Mouse (Mus musculus) ES-E14 (cell line): ENCODE measurements around the gene Jak3. TPM values are rescaled to one million over a fixed set of nuclear protein-coding genes. Genes with fewer than 3 reads are reported as not detected.

Experiments used
- DNase-seq: peaks from one replicate; pipeline ENCODE4 v3.0.0-alpha.2; 2013; ENCODE audit warnings: low read depth, low spot score
- H3K27ac ChIP-seq: 2 replicates; pipeline ENCODE4 v1.5.1; 2012; ENCODE audit warnings: low read depth, mild to moderate bottlenecking, low read length, moderate library complexity, mixed read lengths; ENCODE audit not compliant: poor library complexity, insufficient read depth, severe bottlenecking
- H3K36me3 ChIP-seq: 2 replicates; pipeline ENCODE4 v1.6.1; 2012; ENCODE audit warnings: mild to moderate bottlenecking, low read length, moderate library complexity, mixed read lengths; ENCODE audit not compliant: control insufficient read depth, poor library complexity, insufficient read depth, severe bottlenecking
- H3K4me1 ChIP-seq, 2 experiments: fragments of 150-350 bp in 1 of 2; sonication (generic) in 1 of 2; 2 replicates each; pipeline ENCODE4 v1.6.1; 2012; ENCODE audit warnings: low read length in 2 of 2, mild to moderate bottlenecking in 1 of 2, mixed read lengths in 1 of 2; ENCODE audit not compliant: control insufficient read depth in 2 of 2, insufficient read depth in 2 of 2, poor library complexity in 1 of 2
- H3K4me3 ChIP-seq, 2 experiments: fragments of 150-350 bp in 1 of 2; sonication (generic) in 1 of 2; 2 replicates each; pipeline ENCODE4 v1.5.1; 2012; ENCODE audit warnings: low read length in 2 of 2, low read depth in 1 of 2, mild to moderate bottlenecking in 1 of 2, mixed read lengths in 1 of 2; ENCODE audit not compliant: insufficient read depth in 1 of 2, poor library complexity in 1 of 2, severe bottlenecking in 1 of 2
- H3K9ac ChIP-seq: 2 replicates; pipeline ENCODE4 v1.6.1; 2012; ENCODE audit warnings: low read depth, mild to moderate bottlenecking, low read length, mixed read lengths; ENCODE audit not compliant: poor library complexity, insufficient read depth, severe bottlenecking
- H3K9me3 ChIP-seq: fragments of 150-350 bp; sonication (generic); 2 replicates; pipeline ENCODE4 v1.6.1; 2012; ENCODE audit warnings: low read depth, mild to moderate bottlenecking, low read length; ENCODE audit not compliant: control insufficient read depth, insufficient read depth
- CHD2 ChIP-seq: IDR thresholded peaks from 2 replicates; pipeline ENCODE4 v1.6.1; 2014; ENCODE audit warnings: mild to moderate bottlenecking, low read depth, low read length, inconsistent platforms
- HCFC1 ChIP-seq: IDR thresholded peaks from 2 replicates; pipeline ENCODE4 v1.6.1; 2012; ENCODE audit warnings: low read length, inconsistent platforms, borderline replicate concordance; ENCODE audit not compliant: insufficient read depth
- MAFK ChIP-seq: IDR thresholded peaks from 2 replicates; pipeline ENCODE4 v1.6.1; 2014; ENCODE audit warnings: mild to moderate bottlenecking, low read depth, low read length, inconsistent platforms; ENCODE audit not compliant: insufficient read depth
- ZC3H11A ChIP-seq: IDR thresholded peaks from 2 replicates; pipeline ENCODE4 v1.6.1; 2012; ENCODE audit warnings: low read depth, mild to moderate bottlenecking, inconsistent platforms, low read length, borderline replicate concordance
- ZNF384 ChIP-seq: IDR thresholded peaks from 2 replicates; pipeline ENCODE4 v1.6.1; 2012; ENCODE audit warnings: low read depth, low read length, inconsistent platforms
- in situ Hi-C, 2 experiments: fragments of 600-800 bp; cut with MboI; formaldehyde crosslinking; loops; one replicate each; pipeline ENCODE4 v1.15.1; 2025; ENCODE audit warnings: low sequenced_read_pairs in 2 of 2, inconsistent platforms in 1 of 2; ENCODE audit not compliant: unreplicated experiment in 2 of 2
- total RNA-seq: library from RNA; depleted of rRNA; stranded (reverse); fragments of 300-350 nt; gene quantifications from 2 replicates; pipeline ENCODE4 v1.2.3, GENCODE M21; 2012

Gene Jak3
- total RNA-seq, 1 experiment: 19.0 TPM

- Histone ChIP-seq H3K36me3 (no peaks in the 10 kb centered on the region; the same call in 1 of the 2 replicates), H3K4me1 (peaks cover 0 to 27% of the 10 kb centered on the region in 2 experiments; a peak in 2 of 4 replicates), H3K27ac (no peak overlapping the region), H3K4me3 (peak overlapping the region; percentile 4 to 32; a peak in 2 of 4 replicates), H3K9ac (0 out of 2 replicates have a peak overlapping the region, but pooled peaks have one; percentile 20), H3K9me3 (no peaks in the 10 kb centered on the region)
- peak; percentile 77 for TF ChIP-seq ZC3H11A
- TF ChIP-seq HCFC1: no peak
- DNase-seq: no peak
- in situ Hi-C loops: no loop called here
Measured at GRCm38 (mm10) chr8:71660325-71661120, 15.6 kb upstream of the Jak3 start.

DNA sequence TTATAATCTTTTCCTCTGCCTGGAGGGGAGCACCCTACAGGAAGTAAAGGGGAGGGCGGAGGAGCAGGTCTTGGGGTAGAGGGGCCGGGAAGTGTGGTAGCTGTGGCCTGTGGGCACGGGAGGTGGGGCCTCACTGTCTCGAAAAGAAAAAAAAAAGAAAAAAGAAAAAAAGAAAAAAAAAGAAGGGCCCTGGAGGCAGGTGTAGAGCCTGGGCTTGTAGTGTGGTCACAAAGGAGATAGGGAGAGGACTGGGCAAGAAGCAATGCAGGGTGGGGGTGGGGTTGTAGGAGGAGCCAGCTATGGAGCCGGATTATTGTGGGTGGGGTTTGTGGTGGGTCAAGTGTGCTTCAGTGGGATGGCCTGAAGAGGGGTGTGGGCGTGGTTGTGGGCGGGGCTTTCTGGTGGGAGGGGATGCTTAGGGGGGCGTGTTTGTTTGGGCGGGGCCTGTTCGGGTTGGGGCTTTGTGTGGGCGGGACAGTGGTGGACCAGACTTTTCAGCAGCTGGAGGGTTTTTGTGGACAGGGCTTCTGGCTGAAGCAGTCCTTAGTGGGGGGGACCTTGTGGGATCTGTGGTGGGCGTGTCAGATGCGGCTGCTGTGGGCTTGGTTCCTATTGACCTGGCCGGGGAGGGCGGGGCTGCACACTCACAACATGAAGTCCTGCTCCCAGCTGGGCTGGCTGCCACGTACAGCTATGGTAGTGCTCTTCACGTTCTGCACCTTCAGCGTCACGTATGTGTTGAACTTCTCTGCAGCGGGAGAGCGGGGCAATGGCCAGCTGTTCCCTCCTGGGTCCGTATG is 10.6 kb upstream of the Jak3 start:
- in situ Hi-C loops: no loop called here
- DNase-seq: peak; percentile 93
- TF ChIP-seq ZNF384 (peak; percentile 73), CHD2 (no peak)
- H3K36me3 ChIP-seq: no peaks in the 10 kb centered on the region; the same call in 1 of the 2 replicates
- H3K4me1 ChIP-seq: peaks cover 0 to 48% of the 10 kb centered on the region in 2 experiments; a peak in 3 of 4 replicates
- no peaks in the 10 kb centered on the region for H3K9me3 ChIP-seq
- H3K27ac ChIP-seq: 0 out of 2 replicates have a peak overlapping the region, but pooled peaks have one; percentile 48
- peak overlapping the region; percentile 52 to 53; a peak in 3 of 4 replicates for H3K4me3 ChIP-seq
- H3K9ac ChIP-seq: peak overlapping the region; percentile 34; the same call in 1 of the 2 replicates

GRCm38 (mm10) chr8:71666855-71667254 is 9.2 kb upstream of the Jak3 start:
- in situ Hi-C loops: no loop called here
- no peak for DNase-seq
- TF ChIP-seq CHD2 (no peak), ZNF384 (no peak), MAFK (no peak), ZC3H11A (no peak), HCFC1 (no peak)
- Histone ChIP-seq H3K27ac (no peak overlapping the region), H3K9ac (no peak overlapping the region), H3K36me3 (no peaks in the 10 kb centered on the region; the same call in 1 of the 2 replicates), H3K4me1 (peaks cover 0 to 46% of the 10 kb centered on the region in 2 experiments; a peak in 3 of 4 replicates), H3K4me3 (no peak overlapping the region), H3K9me3 (no peaks in the 10 kb centered on the region)

DNA sequence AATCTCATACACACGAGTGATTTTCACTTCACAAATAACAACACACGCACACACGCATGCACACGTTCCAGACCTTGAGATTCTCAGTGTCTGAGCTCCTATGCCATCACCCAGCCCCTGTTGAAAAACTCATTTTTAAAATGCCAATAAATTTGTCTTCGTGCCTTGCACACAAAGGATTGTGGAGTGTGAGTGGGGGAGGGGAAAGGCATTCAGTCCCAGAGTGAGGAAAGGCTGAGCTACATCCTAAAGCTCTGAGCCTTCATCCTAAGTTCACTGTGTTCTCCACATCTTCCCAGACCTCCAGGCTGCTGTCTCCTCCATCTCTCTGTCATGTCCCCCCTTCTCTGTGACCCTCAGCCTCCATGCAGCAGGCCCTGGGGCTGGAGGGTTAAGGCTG is 8.8 kb upstream of the Jak3 start:
- in situ Hi-C loops: no loop called here
- no peak for DNase-seq
- Histone ChIP-seq H3K36me3 (no peaks in the 10 kb centered on the region; the same call in 1 of the 2 replicates), H3K9ac (no peak overlapping the region), H3K4me3 (no peak overlapping the region), H3K4me1 (peaks cover 0 to 48% of the 10 kb centered on the region in 2 experiments; a peak in 3 of 4 replicates), H3K9me3 (no peaks in the 10 kb centered on the region), H3K27ac (no peak overlapping the region)
- TF ChIP-seq ZC3H11A (no peak), MAFK (no peak), HCFC1 (no peak), ZNF384 (no peak), CHD2 (no peak)
